Mouse (Mus musculus) liver, embryonic 13.5 days (tissue): ENCODE measurements around the gene Pask. TPM values are rescaled to one million over a fixed set of nuclear protein-coding genes. Genes with fewer than 3 reads are reported as not detected.
"Not testable (repeated sequence)": the region's sequence is repeated elsewhere in the genome, so short reads cannot be mapped to it uniquely, and the experiment has no call there.

Experiments used
- ATAC-seq: fragments of 200-750 bp; cut with Nextera tagmentation; 2 replicates; pipeline ENCODE4 v1.8.0; 2017; ENCODE audit warnings: low read depth, mild to moderate bottlenecking, moderate number of reproducible peaks, moderate library complexity
- DNase-seq: peaks from one replicate; pipeline ENCODE4 v3.0.0; 2022
- H3K27ac ChIP-seq: fragments of 300-500 bp; sonication (generic); 2 replicates; pipeline ENCODE4 v1.5.1; 2015; ENCODE audit warnings: moderate library complexity, mild to moderate bottlenecking, inconsistent platforms
- H3K27me3 ChIP-seq: fragments of 300-500 bp; sonication (generic); 2 replicates; pipeline ENCODE4 v1.6.1; 2015; ENCODE audit warnings: mild to moderate bottlenecking, inconsistent platforms
- H3K36me3 ChIP-seq: fragments of 300-500 bp; sonication (generic); 2 replicates; pipeline ENCODE4 v1.6.1; 2015; ENCODE audit warnings: mild to moderate bottlenecking, inconsistent platforms
- H3K4me1 ChIP-seq: fragments of 300-500 bp; sonication (generic); replicated peaks from 2 replicates; pipeline ENCODE4 v1.6.1; 2015; ENCODE audit warnings: inconsistent platforms
- H3K4me2 ChIP-seq: fragments of 300-500 bp; sonication (generic); 2 replicates; pipeline ENCODE4 v1.6.1; 2015; ENCODE audit warnings: inconsistent platforms, mild to moderate bottlenecking, moderate library complexity
- H3K4me3 ChIP-seq: fragments of 300-500 bp; sonication (generic); replicated peaks from 2 replicates; pipeline ENCODE4 v1.5.1; 2015; ENCODE audit warnings: mild to moderate bottlenecking, inconsistent platforms
- H3K9ac ChIP-seq: fragments of 300-500 bp; sonication (generic); 2 replicates; pipeline ENCODE4 v1.6.1; 2015; ENCODE audit warnings: mild to moderate bottlenecking, inconsistent platforms
- H3K9me3 ChIP-seq: fragments of 300-500 bp; sonication (generic); replicated peaks from 2 replicates; pipeline ENCODE4 v1.6.1; 2016; ENCODE audit warnings: inconsistent platforms
- WGBS: fragments of 180-500 bp; shearing (Covaris S2); methylation state at CpG from one replicate; pipeline ENCODE4 v1.1.7; 2015; ENCODE audit not compliant: insufficient replicate concordance; 5-methylcytosine and 5-hydroxymethylcytosine counted together
- polyA plus RNA-seq: library from polyadenylated mRNA; unstranded; fragments of >200 nt; fragmentation: Nextera tagmentation; extraction: Ambion mirVana; gene quantifications from 2 replicates; pipeline ENCODE4 v1.2.1, GENCODE M21; 2015

Pask gene
- polyA plus RNA-seq, 1 experiment from 2014 or later, result 6.6 TPM

DNA sequence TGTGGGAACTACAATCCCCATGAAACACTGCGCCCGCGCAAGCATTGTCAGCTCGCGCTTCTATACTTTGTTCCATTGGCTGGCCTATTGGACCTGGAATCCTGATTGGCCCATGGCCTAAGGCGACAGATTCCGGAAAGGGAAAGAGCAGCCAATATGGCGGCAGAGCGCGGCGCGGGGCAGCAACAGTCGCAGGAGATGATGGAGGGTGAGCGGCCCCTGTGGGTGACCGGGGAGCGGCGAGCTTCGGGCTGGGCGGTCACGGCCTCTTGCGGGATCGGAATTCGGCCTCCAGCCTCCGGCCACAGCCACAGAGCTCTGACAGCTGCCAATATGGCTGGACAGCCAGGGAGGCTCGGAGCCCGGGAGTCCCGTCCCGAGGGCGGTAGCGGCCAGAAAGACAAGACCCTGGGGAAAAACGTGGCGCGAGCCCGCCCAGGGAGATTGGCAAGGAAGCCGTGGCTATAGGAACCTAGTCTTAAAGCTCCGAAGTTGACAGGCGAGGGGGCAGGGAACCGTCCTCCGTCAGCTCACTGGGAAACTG, 294 bp upstream of the Pask start:
- H3K4me2 ChIP-seq, result peak overlapping the region; percentile 90
- H3K36me3 ChIP-seq, result peaks cover 33% of the 10 kb centered on the region
- H3K4me1 ChIP-seq, result peaks cover 38% of the 10 kb centered on the region
- WGBS, result 0% methylated on average over 39 of the region's 39 CpGs
- H3K9me3 ChIP-seq, result no peaks in the 10 kb centered on the region
- no peaks in the 10 kb centered on the region for H3K27me3 ChIP-seq
- peak overlapping the region; percentile 92 for H3K9ac ChIP-seq
- DNase-seq (peak; percentile 91), ATAC-seq (peak; percentile 89)
- H3K27ac ChIP-seq, result peak overlapping the region; percentile 83
- H3K4me3 ChIP-seq, result peak overlapping the region; percentile 97

DNA sequence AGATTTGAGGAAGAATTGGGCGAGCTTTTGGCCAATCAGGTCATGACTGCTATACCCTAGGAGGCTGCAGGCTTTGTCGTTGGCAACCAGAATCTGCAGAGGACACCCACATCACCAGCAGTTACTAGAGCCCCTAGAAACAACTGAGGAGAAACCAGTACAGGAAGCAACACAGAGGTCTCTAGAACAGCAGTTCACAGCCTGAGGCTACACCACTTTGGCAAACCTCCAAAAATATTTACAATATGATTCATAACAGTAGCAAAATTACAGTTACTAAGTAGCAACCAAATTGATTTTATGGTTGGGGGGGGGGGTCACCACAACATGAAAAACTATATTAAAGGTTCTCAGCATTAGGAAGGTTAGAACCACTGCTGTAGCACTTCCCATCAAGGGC, 8.7 kb downstream of the Pask start:
- Histone ChIP-seq H3K4me3 (no peak overlapping the region), H3K4me2 (no peak overlapping the region), H3K4me1 (peaks cover 3% of the 10 kb centered on the region; the same call in 1 of the 2 replicates), H3K27me3 (no peaks in the 10 kb centered on the region), H3K9me3 (no peaks in the 10 kb centered on the region), H3K27ac (no peak overlapping the region), H3K9ac (no peak overlapping the region), H3K36me3 (peaks cover 78% of the 10 kb centered on the region)
- ATAC-seq (no peak), DNase-seq (no peak)
- 76% methylated on average over 2 of the region's 2 CpGs for WGBS

DNA sequence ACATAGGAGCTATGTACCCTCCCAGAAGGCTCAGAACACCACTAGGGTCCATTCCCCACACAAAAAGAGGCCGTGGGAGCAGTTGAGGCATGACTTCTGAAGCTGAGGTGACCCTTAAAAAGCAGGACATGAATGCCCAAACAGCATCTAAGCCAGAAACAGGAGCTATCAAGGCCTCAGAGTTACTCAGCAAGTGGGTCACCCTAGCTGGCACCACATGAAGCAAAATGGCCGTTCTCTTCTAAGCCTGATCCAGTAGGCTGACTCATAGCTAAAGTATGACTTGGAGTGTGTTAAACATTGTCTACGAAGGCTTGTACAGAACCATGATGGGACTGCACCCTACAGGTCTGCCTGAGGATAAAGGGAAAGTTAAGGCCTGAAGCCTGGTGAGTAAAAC, 16.8 kb downstream of the Pask start:
- Histone ChIP-seq H3K27me3 (no peaks in the 10 kb centered on the region), H3K4me3 (no peak overlapping the region), H3K27ac (no peak overlapping the region), H3K4me2 (no peak overlapping the region), H3K9me3 (no peaks in the 10 kb centered on the region), H3K36me3 (peaks cover 89% of the 10 kb centered on the region), H3K4me1 (no peaks in the 10 kb centered on the region), H3K9ac (no peak overlapping the region)
- ATAC-seq, result no peak
- no peak for DNase-seq
- 80% methylated on average over 3 of the region's 3 CpGs for WGBS

DNA sequence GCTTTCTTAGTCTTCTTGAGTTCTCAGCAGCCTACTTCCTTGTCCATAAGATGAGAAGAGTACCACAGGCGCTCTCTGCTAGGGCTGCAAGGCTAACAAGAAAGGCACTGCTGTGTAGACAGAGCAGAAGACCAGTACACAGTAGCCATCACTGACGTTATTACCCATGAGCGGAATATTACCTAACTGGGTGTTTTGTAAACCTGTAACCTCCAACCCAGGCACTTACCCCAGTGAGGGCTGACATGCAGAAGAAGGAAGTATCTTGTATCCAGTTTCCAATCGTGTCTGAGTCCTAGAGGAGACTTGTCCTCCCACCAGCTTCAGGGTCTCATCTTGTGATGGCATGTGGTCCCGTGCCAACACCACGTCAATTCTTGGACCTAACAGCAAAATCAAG, 19.3 kb downstream of the Pask start:
- no peak for ATAC-seq
- no peak for DNase-seq
- Histone ChIP-seq H3K27ac (no peak overlapping the region), H3K4me1 (no peaks in the 10 kb centered on the region), H3K36me3 (peaks cover 89% of the 10 kb centered on the region), H3K4me2 (no peak overlapping the region), H3K9ac (no peak overlapping the region), H3K4me3 (no peak overlapping the region), H3K27me3 (no peaks in the 10 kb centered on the region), H3K9me3 (no peaks in the 10 kb centered on the region)
- 79% methylated on average over 6 of the region's 6 CpGs for WGBS

DNA sequence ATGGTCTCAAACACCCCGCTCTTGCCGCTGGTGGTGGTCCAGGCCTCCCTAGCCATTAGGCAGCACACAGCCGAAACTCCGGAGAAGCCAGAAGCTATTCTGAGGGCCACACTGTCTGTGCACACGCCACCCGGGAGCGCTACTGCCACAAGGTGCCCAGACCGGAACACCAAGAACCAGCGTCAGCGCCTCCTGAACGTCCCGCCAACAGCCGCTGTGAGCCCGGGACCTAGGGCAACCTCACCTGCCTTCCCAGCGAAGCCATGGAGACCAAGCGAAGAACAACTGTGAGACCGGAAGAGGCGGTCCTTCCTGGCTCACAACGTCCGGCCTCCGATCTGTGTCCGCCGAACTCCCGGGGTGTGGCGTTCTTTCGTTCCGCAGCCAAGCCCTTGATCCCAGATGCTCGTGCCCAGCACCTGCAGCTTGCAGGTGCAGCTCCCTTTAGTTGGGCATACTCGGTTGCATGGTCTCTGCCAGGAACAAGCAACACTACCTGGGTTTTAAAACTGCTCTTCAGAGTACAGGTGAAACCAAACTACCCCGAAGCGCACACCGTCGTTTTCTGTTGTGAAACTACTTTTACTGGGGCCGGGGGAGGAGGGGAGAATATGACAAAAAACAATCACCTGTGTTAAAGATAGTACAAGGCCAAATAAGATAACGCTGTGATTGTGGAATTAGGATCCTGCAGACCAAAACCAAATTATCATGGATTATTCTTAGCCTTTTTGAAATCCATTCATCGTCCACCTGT, 37.5 kb downstream of the Pask start, which contains the start of gene Mterf4:
Gene Mterf4, minus strand, starts transcription at position 335 of the 757 bp plus-strand sequence.
- Histone ChIP-seq H3K9ac (peak within 1 kb of the TSS; percentile 86), H3K4me2 (peak within 1 kb of the TSS; percentile 83), H3K4me1 (peaks cover 14% of the 10 kb centered on the region), H3K27ac (peak within 1 kb of the TSS; percentile 39; the same call in 1 of the 2 replicates), H3K4me3 (peak within 1 kb of the TSS; percentile 85), H3K27me3 (no peaks in the 10 kb centered on the region), H3K36me3 (peaks cover 46% of the 10 kb centered on the region), H3K9me3 (no peaks in the 10 kb centered on the region)
- DNase-seq (peak; percentile 65), ATAC-seq (peak; percentile 94)
- WGBS, result 7% methylated on average over 36 of the region's 36 CpGs

DNA sequence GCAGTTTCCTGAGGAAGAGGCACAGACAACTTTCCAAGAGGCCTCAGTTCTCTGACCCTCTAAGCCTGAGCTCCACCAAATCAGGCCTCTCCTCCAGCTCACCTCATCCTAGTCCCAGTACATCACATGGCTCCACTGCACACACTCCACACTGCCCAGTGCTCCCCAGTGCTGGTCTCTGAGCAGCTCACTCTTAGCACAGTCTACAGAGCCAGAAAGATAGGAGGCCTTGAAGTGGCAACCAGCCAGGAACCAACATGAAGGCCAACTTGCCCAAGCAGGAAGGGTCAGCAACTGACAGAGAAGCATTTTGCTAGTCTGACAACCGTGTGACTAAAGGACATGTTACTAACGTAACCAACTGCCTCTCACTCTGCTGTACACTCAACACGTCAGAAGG, 42.7 kb downstream of the Pask start:
- Histone ChIP-seq H3K36me3 (peaks cover 79% of the 10 kb centered on the region), H3K27ac (no peak overlapping the region), H3K9ac (no peak overlapping the region), H3K4me3 (no peak overlapping the region), H3K4me1 (peaks cover 14% of the 10 kb centered on the region), H3K9me3 (no peaks in the 10 kb centered on the region), H3K27me3 (no peaks in the 10 kb centered on the region), H3K4me2 (no peak overlapping the region)
- WGBS, result 80% methylated on average over 3 of the region's 3 CpGs
- DNase-seq (no peak), ATAC-seq (no peak)

DNA sequence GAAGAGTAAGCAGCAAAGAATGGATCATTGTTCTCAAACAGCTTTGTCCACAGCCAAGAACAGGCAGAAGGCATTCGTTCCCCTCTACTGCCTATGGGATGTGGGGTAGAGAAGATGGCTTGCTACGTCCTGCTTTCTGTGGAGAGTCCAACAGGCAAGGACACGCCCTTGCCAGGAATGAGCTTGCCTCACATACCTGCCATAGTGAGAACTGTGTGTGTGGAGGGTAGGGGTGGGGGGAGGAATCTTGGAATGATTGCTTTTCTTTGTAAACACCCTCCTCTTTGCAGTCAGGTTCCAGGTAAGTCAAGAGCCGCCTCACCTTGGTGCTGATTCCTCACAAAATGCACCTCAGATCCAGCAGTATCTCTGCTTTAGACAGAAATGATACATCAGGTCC, 43.5 kb downstream of the Pask start:
- no peak overlapping the region for H3K4me2 ChIP-seq
- no peaks in the 10 kb centered on the region for H3K27me3 ChIP-seq
- no peak for ATAC-seq
- WGBS, result 74% methylated on average over 4 of the region's 4 CpGs
- no peak overlapping the region for H3K9ac ChIP-seq
- no peak for DNase-seq
- no peaks in the 10 kb centered on the region for H3K9me3 ChIP-seq
- no peak overlapping the region for H3K27ac ChIP-seq
- peaks cover 7% of the 10 kb centered on the region for H3K4me1 ChIP-seq
- no peak overlapping the region for H3K4me3 ChIP-seq
- peaks cover 81% of the 10 kb centered on the region for H3K36me3 ChIP-seq

DNA sequence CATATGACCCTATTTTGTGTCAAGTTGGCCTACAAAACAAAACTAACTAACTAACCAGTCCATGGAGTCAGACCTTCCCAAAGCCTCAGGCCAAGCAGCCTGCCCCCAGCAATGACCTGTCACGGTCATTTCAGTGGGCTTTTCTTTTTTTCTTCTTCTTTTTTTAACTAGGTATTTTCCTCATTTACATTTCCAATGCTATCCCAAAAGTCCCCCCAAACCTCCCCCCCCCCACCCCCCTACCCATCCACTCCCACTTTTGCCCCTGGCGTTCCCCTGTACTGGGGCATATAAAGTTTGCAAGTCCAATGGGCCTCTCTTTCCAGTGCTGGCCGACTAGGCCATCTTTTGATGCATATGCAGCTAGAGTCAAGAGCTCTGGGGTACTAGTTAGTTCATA, 48.8 kb downstream of the Pask start:
- H3K4me2 ChIP-seq, H3K27me3 ChIP-seq, H3K9me3 ChIP-seq, ATAC-seq, H3K27ac ChIP-seq, H3K4me3 ChIP-seq, H3K9ac ChIP-seq, H3K4me1 ChIP-seq, DNase-seq: not testable (repeated sequence)
- 62% methylated on average over 3 of the region's 3 CpGs for WGBS
- peaks cover 33% of the 10 kb centered on the region for H3K36me3 ChIP-seq

DNA sequence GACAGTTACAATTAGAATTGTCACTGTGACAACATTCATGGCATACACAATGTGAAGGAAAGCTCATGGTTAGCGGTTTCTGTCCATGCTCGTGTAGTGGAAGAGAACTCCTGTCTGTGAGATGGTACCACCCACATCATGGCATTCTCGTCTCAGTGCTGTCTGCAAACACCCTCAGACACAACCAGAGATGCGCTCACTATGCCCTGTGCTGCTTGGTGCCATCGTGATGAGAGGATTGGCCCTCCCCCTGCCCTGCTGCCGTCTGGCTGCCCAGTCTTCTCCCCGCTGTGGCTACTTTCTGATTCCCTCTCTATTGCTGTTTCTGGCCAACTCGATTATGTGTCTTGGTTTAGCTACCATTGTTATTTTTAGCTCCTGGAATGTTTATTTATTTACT, 51.3 kb downstream of the Pask start:
- peaks cover 14% of the 10 kb centered on the region for H3K36me3 ChIP-seq
- DNase-seq (no peak), ATAC-seq (no peak)
- H3K4me1 ChIP-seq, result no peaks in the 10 kb centered on the region
- H3K9me3 ChIP-seq, result no peaks in the 10 kb centered on the region
- no peak overlapping the region for H3K9ac ChIP-seq
- no peak overlapping the region for H3K4me2 ChIP-seq
- H3K27ac ChIP-seq, result no peak overlapping the region
- WGBS, result 64% methylated on average over 8 of the region's 8 CpGs
- H3K27me3 ChIP-seq, result no peaks in the 10 kb centered on the region
- no peak overlapping the region for H3K4me3 ChIP-seq

DNA sequence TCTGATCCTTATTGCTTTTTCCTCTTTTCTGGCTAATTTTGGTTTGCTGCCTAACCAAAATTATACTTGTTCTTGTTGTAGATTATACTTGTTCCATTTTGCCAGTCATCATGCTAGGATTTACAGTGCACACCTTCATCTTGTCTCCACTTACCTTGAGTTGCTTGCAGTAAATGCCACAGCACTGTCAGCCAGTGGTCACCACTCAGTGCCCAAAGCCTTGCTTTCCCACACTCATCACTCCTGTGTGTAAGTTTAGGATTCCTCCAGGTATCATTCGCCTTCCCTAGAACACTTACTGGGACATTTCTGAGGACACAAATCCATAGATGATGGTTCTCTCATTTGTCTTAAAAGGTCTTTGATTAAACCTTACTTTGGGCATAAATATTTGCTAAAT, 51.7 kb downstream of the Pask start:
- no peak for DNase-seq
- Histone ChIP-seq H3K9me3 (no peaks in the 10 kb centered on the region), H3K27me3 (no peaks in the 10 kb centered on the region), H3K27ac (no peak overlapping the region), H3K9ac (no peak overlapping the region), H3K36me3 (peaks cover 12% of the 10 kb centered on the region), H3K4me3 (no peak overlapping the region), H3K4me2 (no peak overlapping the region), H3K4me1 (no peaks in the 10 kb centered on the region)
- ATAC-seq, result no peak
- 68% methylated on average over 1 of the region's 1 CpGs for WGBS

DNA sequence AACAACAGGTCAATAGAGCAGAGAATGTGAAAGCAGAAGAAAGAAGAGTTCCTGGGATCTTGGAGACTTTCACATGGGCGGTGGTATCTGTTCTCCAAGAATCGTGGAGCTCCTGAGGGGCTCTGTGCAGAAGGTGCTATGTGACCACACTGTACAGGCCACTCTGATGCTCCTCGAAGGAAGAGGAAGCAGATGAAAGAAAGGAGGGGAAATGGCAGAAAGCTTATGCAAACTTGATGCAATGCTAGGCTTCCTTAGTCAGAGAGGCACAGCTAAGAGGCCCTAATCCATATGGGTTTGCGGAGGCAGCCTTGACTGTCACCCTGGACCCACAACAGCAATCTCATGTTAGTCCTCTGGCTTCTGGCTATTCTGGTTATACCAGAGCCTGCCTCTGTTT, 52.3 kb downstream of the Pask start:
- Histone ChIP-seq H3K4me2 (no peak overlapping the region), H3K9me3 (no peaks in the 10 kb centered on the region), H3K27ac (no peak overlapping the region), H3K27me3 (no peaks in the 10 kb centered on the region), H3K4me3 (no peak overlapping the region), H3K4me1 (no peaks in the 10 kb centered on the region), H3K36me3 (peaks cover 5% of the 10 kb centered on the region; the same call in 1 of the 2 replicates), H3K9ac (no peak overlapping the region)
- DNase-seq (no peak), ATAC-seq (no peak)
- WGBS, result 44% methylated on average over 4 of the region's 4 CpGs

DNA sequence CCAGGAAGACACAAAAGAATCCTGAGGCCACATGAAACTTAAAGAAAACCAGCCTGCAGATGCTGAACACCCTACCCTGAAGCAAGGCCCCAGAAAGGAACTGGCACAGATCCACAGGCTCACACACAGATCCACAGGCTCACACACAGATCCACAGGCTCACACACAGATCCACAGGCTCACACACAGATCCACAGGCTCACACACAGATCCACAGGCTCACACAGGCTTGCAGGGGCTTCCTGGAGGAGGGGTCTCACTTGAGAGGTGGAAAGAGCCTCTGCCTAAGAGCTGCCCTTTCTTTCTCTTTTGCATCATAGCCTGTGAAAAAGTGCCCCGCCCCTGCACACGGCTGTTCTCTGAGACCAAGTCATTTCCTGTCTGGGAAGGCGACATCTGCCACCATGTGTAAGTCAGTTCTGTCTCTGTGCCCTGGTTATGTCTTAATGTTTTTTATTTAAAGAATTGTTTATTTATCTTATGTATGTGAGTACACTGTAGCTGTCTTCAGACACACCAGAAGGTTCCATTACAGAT, 53.5 kb downstream of the Pask start:
- Histone ChIP-seq H3K9ac (no peak overlapping the region), H3K4me2 (no peak overlapping the region), H3K4me1 (no peaks in the 10 kb centered on the region), H3K27me3 (no peaks in the 10 kb centered on the region), H3K4me3 (no peak overlapping the region), H3K36me3 (no peaks in the 10 kb centered on the region), H3K9me3 (no peaks in the 10 kb centered on the region), H3K27ac (no peak overlapping the region)
- no peak for DNase-seq
- 14% methylated on average over 3 of the region's 3 CpGs for WGBS
- ATAC-seq, result no peak
